Mouse (Mus musculus): ENCODE data around the gene Lmbrd1.
"Not testable (repeated sequence)": the region's sequence is repeated elsewhere in the genome, so short reads cannot be mapped to it uniquely, and the experiment has no call there.

Lmbrd1 gene

GRCm38 (mm10) chr1:24720209-24720608 lies 41.8 kb downstream of the Lmbrd1 start:
- no peak for DNase-seq (ENCODE audit: low spot score)

GRCm38 (mm10) chr1:24729784-24730183 lies 51.4 kb downstream of the Lmbrd1 start:
- no peak for DNase-seq (ENCODE audit: low spot score)

- no peak for DNase-seq (ENCODE audit: low spot score)
Observed at GRCm38 (mm10) chr1:24732286-24732685, 53.9 kb downstream of the Lmbrd1 start.

GRCm38 (mm10) chr1:24734866-24735265 lies 56.4 kb downstream of the Lmbrd1 start:
- DNase-seq (ENCODE audit: low spot score) = no peak

GRCm38 (mm10) chr1:24740903-24741302 lies 62.5 kb downstream of the Lmbrd1 start:
- no peak for DNase-seq (ENCODE audit: low spot score)

- no peak for DNase-seq (ENCODE audit: low spot score)
Observed at GRCm38 (mm10) chr1:24741552-24741951, 63.1 kb downstream of the Lmbrd1 start.

- DNase-seq (ENCODE audit: low spot score) = no peak
Observed at GRCm38 (mm10) chr1:24743191-24743924, 64.9 kb downstream of the Lmbrd1 start.

GRCm38 (mm10) chr1:24752715-24753114 lies 74.3 kb downstream of the Lmbrd1 start:
- DNase-seq (ENCODE audit: low spot score) = no peak

- no peak for DNase-seq (ENCODE audit: low spot score)
Observed at GRCm38 (mm10) chr1:24758516-24758915, 80.1 kb downstream of the Lmbrd1 start.

- no peak for DNase-seq (ENCODE audit: low spot score)
Observed at GRCm38 (mm10) chr1:24766466-24766865, 88.0 kb downstream of the Lmbrd1 start.

- not testable (repeated sequence) for DNase-seq (ENCODE audit: low spot score)
Observed at GRCm38 (mm10) chr1:24767197-24767596, 88.8 kb downstream of the Lmbrd1 start.

- no peak for DNase-seq (ENCODE audit: low spot score)
Observed at GRCm38 (mm10) chr1:24773642-24774041, 95.2 kb downstream of the Lmbrd1 start.

- no peak for DNase-seq (ENCODE audit: low spot score)
Observed at GRCm38 (mm10) chr1:24776576-24776975, 98.1 kb downstream of the Lmbrd1 start.

GRCm38 (mm10) chr1:24793168-24793567 lies 114.7 kb downstream of the Lmbrd1 start:
- no peak for DNase-seq (ENCODE audit: low spot score)

- not testable (repeated sequence) for DNase-seq (ENCODE audit: low spot score)
Observed at GRCm38 (mm10) chr1:24807971-24808370, 129.5 kb downstream of the Lmbrd1 start.
